In the genomic region with DNA sequence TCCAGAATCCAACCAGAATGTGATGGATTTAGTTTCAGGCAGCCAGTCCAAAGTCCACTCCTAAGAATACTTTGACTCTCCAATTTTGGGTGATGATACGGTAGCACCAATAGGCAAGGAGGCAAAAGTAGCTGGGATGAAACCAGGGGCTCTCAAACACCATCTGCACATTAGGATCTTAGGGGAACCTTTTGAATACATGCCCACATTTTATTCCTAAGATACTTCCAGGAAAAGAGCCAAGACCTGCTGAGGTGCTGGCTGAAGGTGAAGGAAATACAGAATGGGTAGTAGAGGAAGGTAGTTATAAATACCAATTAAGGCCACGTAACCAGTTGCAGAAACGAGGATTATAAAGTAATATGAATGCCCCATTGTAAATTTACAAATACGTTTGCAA, we compare ENCODE assay signal across 2 mouse cellular contexts. TPM values are rescaled to one million over a fixed set of nuclear protein-coding genes. Genes with fewer than 3 reads are reported as not detected.
"Had no signal": no experiment of that assay in that cellular context is flagged by ENCODE, and none has a peak within 500 bp of the region (broad histone marks: within the 10 kb centered on the region; RNA-seq: fewer than 3 reads in every experiment).

No protein-coding gene starts in this region.

RNA-seq across cellular contexts. Expression of gene Zc2hc1c, which starts 6.6 kb away (rescaled TPM):
- total RNA-seq: megakaryocyte progenitor cell, adult 5-6 weeks had no signal
- polyA plus RNA-seq: macrophage had no signal
